Mouse (Mus musculus) heart, postnatal 0 days (tissue): ENCODE results near the gene Kcnj15. TPM values are rescaled to one million over a fixed set of nuclear protein-coding genes. Genes with fewer than 3 reads are reported as not detected.

ENCODE experiments used
- ATAC-seq: fragments of 200-750 bp; cut with Nextera tagmentation; 2 replicates; pipeline ENCODE4 v1.8.0; 2017; ENCODE audit warnings: low read depth, moderate number of reproducible peaks, moderate library complexity; ENCODE audit not compliant: insufficient read depth
- DNase-seq: peaks from one replicate; pipeline ENCODE4 v3.0.0-alpha.2; 2016; ENCODE audit warnings: low spot score
- H3K27ac ChIP-seq: fragments of 300-500 bp; sonication (generic); 2 replicates; pipeline ENCODE4 v1.5.1; 2014; ENCODE audit warnings: low read depth, mild to moderate bottlenecking
- H3K27me3 ChIP-seq: fragments of 300-500 bp; sonication (generic); 2 replicates; pipeline ENCODE4 v1.6.1; 2014; ENCODE audit warnings: low read length, mixed read lengths; ENCODE audit not compliant: control insufficient read depth, insufficient read depth
- H3K36me3 ChIP-seq: fragments of 300-500 bp; sonication (generic); replicated peaks from 2 replicates; pipeline ENCODE4 v1.6.1; 2014; ENCODE audit warnings: low read length, mixed read lengths; ENCODE audit not compliant: control insufficient read depth, insufficient read depth
- H3K4me1 ChIP-seq: fragments of 300-500 bp; sonication (generic); 2 replicates; pipeline ENCODE4 v1.6.1; 2014; ENCODE audit warnings: antibody characterized with exemption; ENCODE audit not compliant: control insufficient read depth, insufficient read depth
- H3K4me2 ChIP-seq: fragments of 300-500 bp; sonication (generic); 2 replicates; pipeline ENCODE4 v1.6.1; 2014; ENCODE audit warnings: low read depth, mild to moderate bottlenecking, low read length, moderate library complexity
- H3K4me3 ChIP-seq: fragments of 300-500 bp; sonication (generic); 2 replicates; pipeline ENCODE4 v1.5.1; 2014; ENCODE audit warnings: low read depth, low read length
- H3K9ac ChIP-seq: fragments of 300-500 bp; sonication (generic); replicated peaks from 2 replicates; pipeline ENCODE4 v1.6.1; 2014; ENCODE audit warnings: low read depth, low read length, mixed read lengths
- H3K9me3 ChIP-seq: fragments of 300-500 bp; sonication (generic); replicated peaks from 2 replicates; pipeline ENCODE4 v1.6.1; 2016; ENCODE audit warnings: low read length; ENCODE audit not compliant: control insufficient read depth
- CTCF ChIP-seq: IDR thresholded peaks from 2 replicates; pipeline ENCODE4 v1.5.1; 2016; ENCODE audit warnings: antibody characterized with exemption, control low read depth, low read depth
- EP300 ChIP-seq: IDR thresholded peaks from 2 replicates; pipeline ENCODE4 v1.6.1; 2016; ENCODE audit warnings: antibody characterized with exemption, low read depth
- WGBS: fragments of 180-500 bp; shearing (Covaris S2); extraction: QIAGEN DNeasy Blood & Tissue Kit; methylation state at CpG from one replicate; pipeline ENCODE4 v1.1.7; 2014; 5-methylcytosine and 5-hydroxymethylcytosine counted together
- polyA plus RNA-seq: library from polyadenylated mRNA; unstranded; fragments of >200 nt; fragmentation: Nextera tagmentation; extraction: Ambion mirVana; gene quantifications from 2 replicates; pipeline ENCODE4 v1.2.1, GENCODE M21; 2015
- total RNA-seq: library from RNA; depleted of rRNA; stranded (reverse); fragments of >200 nt; gene quantifications from 2 replicates; pipeline ENCODE4 v1.2.3, GENCODE M21; 2014; ENCODE audit warnings: low replicate concordance

Kcnj15 gene
- total and polyA plus RNA-seq, 2 experiments from 2014 or later, result 0.79 to 1.9 TPM

- ATAC-seq (no peak), DNase-seq (peak; percentile 81)
- Histone ChIP-seq H3K9me3 (no peaks in the 10 kb centered on the region), H3K36me3 (no peaks in the 10 kb centered on the region), H3K4me1 (peaks cover 23% of the 10 kb centered on the region), H3K4me2 (no peak overlapping the region), H3K27ac (no peak overlapping the region), H3K4me3 (no peak overlapping the region), H3K27me3 (no peaks in the 10 kb centered on the region), H3K9ac (no peak overlapping the region)
- peak; percentile 80 for TF ChIP-seq CTCF
- no peak for TF ChIP-seq EP300
- 1% methylated on average over 7 of the region's 7 CpGs for WGBS
Measured at GRCm38 (mm10) chr16:95345882-95346281, 88.5 kb downstream of the Kcnj15 start.

GRCm38 (mm10) chr16:95347202-95347601 is 89.8 kb downstream of the Kcnj15 start:
- Histone ChIP-seq H3K9ac (no peak overlapping the region), H3K27ac (peak overlapping the region; percentile 60), H3K4me2 (no peak overlapping the region), H3K9me3 (no peaks in the 10 kb centered on the region), H3K27me3 (no peaks in the 10 kb centered on the region), H3K36me3 (no peaks in the 10 kb centered on the region), H3K4me1 (peaks cover 18% of the 10 kb centered on the region), H3K4me3 (no peak overlapping the region)
- ATAC-seq, result peak; percentile 90
- WGBS, result 4% methylated on average over 3 of the region's 3 CpGs
- DNase-seq, result peak; percentile 79
- peak; percentile 94 for TF ChIP-seq EP300
- no peak for TF ChIP-seq CTCF

- DNase-seq, result no peak
- ATAC-seq, result no peak
- H3K36me3 ChIP-seq, result no peaks in the 10 kb centered on the region
- H3K9ac ChIP-seq, result no peak overlapping the region
- TF ChIP-seq EP300, result no peak
- H3K4me1 ChIP-seq, result peaks cover 18% of the 10 kb centered on the region
- no peak overlapping the region for H3K27ac ChIP-seq
- no peak overlapping the region for H3K4me2 ChIP-seq
- H3K27me3 ChIP-seq, result no peaks in the 10 kb centered on the region
- no peak overlapping the region for H3K4me3 ChIP-seq
- whole genome bisulfite sequencing, result 74% methylated on average over 9 of the region's 9 CpGs
- no peaks in the 10 kb centered on the region for H3K9me3 ChIP-seq
Measured at GRCm38 (mm10) chr16:95348555-95348954, 91.2 kb downstream of the Kcnj15 start.

GRCm38 (mm10) chr16:95349344-95349743 is 92.0 kb downstream of the Kcnj15 start:
- H3K27ac ChIP-seq, result no peak overlapping the region
- no peaks in the 10 kb centered on the region for H3K27me3 ChIP-seq
- H3K9ac ChIP-seq, result no peak overlapping the region
- H3K4me3 ChIP-seq, result no peak overlapping the region
- H3K4me2 ChIP-seq, result no peak overlapping the region
- ATAC-seq (no peak), DNase-seq (no peak)
- H3K36me3 ChIP-seq, result no peaks in the 10 kb centered on the region
- WGBS, result 66% methylated on average over 6 of the region's 6 CpGs
- H3K9me3 ChIP-seq, result no peaks in the 10 kb centered on the region
- no peak for TF ChIP-seq EP300
- TF ChIP-seq CTCF, result no peak
- peaks cover 18% of the 10 kb centered on the region for H3K4me1 ChIP-seq

- no peak for DNase-seq
- Histone ChIP-seq H3K4me3 (no peak overlapping the region), H3K27ac (no peak overlapping the region), H3K4me2 (no peak overlapping the region), H3K4me1 (peaks cover 18% of the 10 kb centered on the region), H3K27me3 (no peaks in the 10 kb centered on the region), H3K9ac (no peak overlapping the region), H3K9me3 (no peaks in the 10 kb centered on the region), H3K36me3 (no peaks in the 10 kb centered on the region)
- no peak for TF ChIP-seq CTCF
- no peak for TF ChIP-seq EP300
- 77% methylated on average over 5 of the region's 5 CpGs for WGBS
- ATAC-seq, result no peak
Measured at GRCm38 (mm10) chr16:95349745-95350144, 92.4 kb downstream of the Kcnj15 start.
